Mouse (Mus musculus): ENCODE data around the gene Zar1l. TPM values are rescaled to one million over a fixed set of nuclear protein-coding genes. Genes with fewer than 3 reads are reported as not detected.

The Zar1l gene
- not detected in 2 replicates for polyA plus RNA-seq (2016; fragmentation: Nextera tagmentation; extraction: Ambion mirVana)

DNA sequence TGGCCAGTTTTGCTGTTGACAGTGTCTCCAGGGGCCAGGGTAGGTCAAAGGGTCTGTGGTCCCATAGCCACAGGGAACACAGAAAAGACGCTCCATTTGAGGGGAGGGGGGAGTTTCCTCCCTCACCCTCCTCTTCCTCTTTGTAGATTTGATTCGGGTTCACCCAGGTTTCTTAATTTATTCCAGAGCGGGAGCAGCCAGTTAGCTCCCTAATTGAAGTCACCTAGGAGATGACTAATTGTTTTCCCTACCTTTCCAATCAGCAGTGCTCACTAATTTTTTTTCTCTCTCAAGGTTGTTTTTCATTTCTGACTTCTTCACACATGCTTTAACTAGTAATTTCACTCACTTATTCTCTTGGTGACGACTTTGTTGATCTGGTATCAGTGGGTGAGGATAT is at the start of gene Zar1l:
Gene Zar1l, minus strand, starts transcription at position 101 of the 400 bp plus-strand sequence.
- Histone ChIP-seq H3K4me1 (0 out of 2 replicates have a peak, but pooled peaks cover 3% of the 10 kb centered on the region), H3K27ac (replicated peaks) (no peak within 1 kb of the TSS), H3K9ac (replicated peaks) (no peak within 1 kb of the TSS), H3K27me3 (no peaks in the 10 kb centered on the region), H3K9me3 (0 out of 2 replicates have a peak, but pooled peaks cover 3% of the 10 kb centered on the region), H3K36me3 (no peaks in the 10 kb centered on the region), H3K4me3 (no peak within 1 kb of the TSS), H3K4me2 (replicated peaks) (no peak within 1 kb of the TSS)
- ATAC-seq (ENCODE audit: low FRiP score, low read depth): no peak
- WGBS: 67% methylated on average over 4 of the region's 4 CpGs

DNA sequence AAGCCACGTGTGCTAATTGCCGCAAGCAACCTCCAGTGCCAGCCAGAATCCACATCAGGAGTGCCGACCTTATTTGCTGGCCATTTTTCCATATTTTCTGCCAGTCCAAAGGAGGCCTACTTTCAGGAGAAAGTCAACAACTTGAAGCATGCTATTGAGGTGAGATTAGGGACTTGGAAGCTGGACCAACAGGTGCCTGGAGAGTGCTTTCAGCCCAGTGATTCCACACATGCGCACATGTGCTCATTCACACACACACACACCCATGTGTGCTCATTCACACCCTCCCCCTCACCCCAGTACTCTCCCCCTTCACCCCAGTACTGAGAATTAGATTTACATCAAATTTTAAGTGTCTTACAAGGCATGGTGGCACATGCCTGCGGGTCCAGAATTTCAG is 49.0 kb upstream of the Zar1l start:
- no peak for ATAC-seq (ENCODE audit: low FRiP score, low read depth)
- no peak overlapping the region for H3K27ac ChIP-seq (replicated peaks)
- peaks cover 49% of the 10 kb centered on the region for H3K36me3 ChIP-seq
- H3K9me3 ChIP-seq: no peaks in the 10 kb centered on the region
- no peaks in the 10 kb centered on the region for H3K4me1 ChIP-seq
- 95% methylated on average over 5 of the region's 5 CpGs for WGBS
- no peak overlapping the region for H3K9ac ChIP-seq (replicated peaks)
- H3K27me3 ChIP-seq: no peaks in the 10 kb centered on the region
- H3K4me3 ChIP-seq: no peak overlapping the region
- no peak overlapping the region for H3K4me2 ChIP-seq (replicated peaks)

GRCm38 (mm10) chr5:150566226-150566625 is 48.3 kb upstream of the Zar1l start:
- 67% methylated on average over 3 of the region's 3 CpGs for WGBS
- Histone ChIP-seq H3K9me3 (no peaks in the 10 kb centered on the region), H3K4me3 (no peak overlapping the region), H3K27ac (replicated peaks) (no peak overlapping the region), H3K27me3 (no peaks in the 10 kb centered on the region), H3K36me3 (peaks cover 49% of the 10 kb centered on the region), H3K9ac (replicated peaks) (no peak overlapping the region), H3K4me1 (no peaks in the 10 kb centered on the region), H3K4me2 (replicated peaks) (no peak overlapping the region)
- ATAC-seq (ENCODE audit: low FRiP score, low read depth): no peak

DNA sequence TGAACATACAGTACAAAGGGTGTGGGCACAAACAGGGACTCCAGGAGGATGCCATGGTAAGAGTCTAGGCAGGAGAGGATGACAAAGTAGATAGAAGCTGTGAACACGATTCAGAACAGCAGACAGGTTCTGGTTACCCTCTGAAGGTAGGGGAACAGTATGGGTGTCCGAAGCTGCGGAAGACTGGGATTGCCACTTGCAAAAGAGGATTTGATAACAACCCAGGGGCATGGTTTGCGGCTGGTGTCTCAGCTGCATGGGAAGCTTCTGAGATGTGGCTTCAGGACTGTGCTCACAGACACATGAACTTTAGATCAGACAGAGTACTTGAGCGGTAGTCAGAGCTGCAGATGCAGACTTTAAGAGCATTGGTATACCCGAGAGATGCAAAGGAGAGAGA is 46.5 kb upstream of the Zar1l start:
- no peak overlapping the region for H3K4me2 ChIP-seq (replicated peaks)
- no peaks in the 10 kb centered on the region for H3K9me3 ChIP-seq
- ATAC-seq (ENCODE audit: low FRiP score, low read depth): no peak
- H3K36me3 ChIP-seq: peaks cover 44% of the 10 kb centered on the region
- H3K9ac ChIP-seq (replicated peaks): no peak overlapping the region
- H3K4me1 ChIP-seq: no peaks in the 10 kb centered on the region
- no peak overlapping the region for H3K4me3 ChIP-seq
- no peak overlapping the region for H3K27ac ChIP-seq (replicated peaks)
- 94% methylated on average over 6 of the region's 6 CpGs for WGBS
- H3K27me3 ChIP-seq: no peaks in the 10 kb centered on the region

- peaks cover 39% of the 10 kb centered on the region for H3K36me3 ChIP-seq
- no peak for ATAC-seq (ENCODE audit: low FRiP score, low read depth)
- H3K4me2 ChIP-seq (replicated peaks): no peak overlapping the region
- H3K4me3 ChIP-seq: no peak overlapping the region
- no peaks in the 10 kb centered on the region for H3K4me1 ChIP-seq
- H3K27ac ChIP-seq (replicated peaks): no peak overlapping the region
- no peaks in the 10 kb centered on the region for H3K9me3 ChIP-seq
- H3K27me3 ChIP-seq: no peaks in the 10 kb centered on the region
- WGBS: 94% methylated on average over 5 of the region's 5 CpGs
- no peak overlapping the region for H3K9ac ChIP-seq (replicated peaks)
Observed at GRCm38 (mm10) chr5:150561783-150562182, 43.8 kb upstream of the Zar1l start.

- peaks cover 38% of the 10 kb centered on the region for H3K36me3 ChIP-seq
- H3K9me3 ChIP-seq: no peaks in the 10 kb centered on the region
- no peak overlapping the region for H3K4me3 ChIP-seq
- no peak overlapping the region for H3K27ac ChIP-seq (replicated peaks)
- H3K27me3 ChIP-seq: no peaks in the 10 kb centered on the region
- no peaks in the 10 kb centered on the region for H3K4me1 ChIP-seq
- ATAC-seq (ENCODE audit: low FRiP score, low read depth): no peak
- no peak overlapping the region for H3K4me2 ChIP-seq (replicated peaks)
- no peak overlapping the region for H3K9ac ChIP-seq (replicated peaks)
Observed at GRCm38 (mm10) chr5:150561376-150561775, 43.4 kb upstream of the Zar1l start.

DNA sequence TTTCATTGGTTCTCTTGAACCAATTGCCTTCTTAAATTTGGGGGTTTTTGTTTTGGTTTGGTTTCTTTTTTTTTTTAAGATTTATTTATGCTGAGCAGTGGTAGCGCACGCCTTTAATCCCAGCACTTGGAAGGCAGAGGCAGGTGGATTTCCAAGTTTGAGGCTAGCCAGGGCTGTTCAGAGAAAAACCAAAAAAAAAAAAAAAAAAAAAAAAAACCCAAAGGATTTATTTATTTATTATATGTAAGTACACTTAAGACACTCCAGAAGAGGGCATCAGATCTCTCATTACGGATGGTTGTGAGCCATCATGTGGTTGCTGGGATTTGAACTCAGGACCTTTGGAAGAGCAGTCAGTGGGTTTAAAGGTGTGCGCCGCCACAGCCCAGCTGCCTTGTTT is 42.9 kb upstream of the Zar1l start:
- no peaks in the 10 kb centered on the region for H3K4me1 ChIP-seq
- 98% methylated on average over 5 of the region's 5 CpGs for WGBS

DNA sequence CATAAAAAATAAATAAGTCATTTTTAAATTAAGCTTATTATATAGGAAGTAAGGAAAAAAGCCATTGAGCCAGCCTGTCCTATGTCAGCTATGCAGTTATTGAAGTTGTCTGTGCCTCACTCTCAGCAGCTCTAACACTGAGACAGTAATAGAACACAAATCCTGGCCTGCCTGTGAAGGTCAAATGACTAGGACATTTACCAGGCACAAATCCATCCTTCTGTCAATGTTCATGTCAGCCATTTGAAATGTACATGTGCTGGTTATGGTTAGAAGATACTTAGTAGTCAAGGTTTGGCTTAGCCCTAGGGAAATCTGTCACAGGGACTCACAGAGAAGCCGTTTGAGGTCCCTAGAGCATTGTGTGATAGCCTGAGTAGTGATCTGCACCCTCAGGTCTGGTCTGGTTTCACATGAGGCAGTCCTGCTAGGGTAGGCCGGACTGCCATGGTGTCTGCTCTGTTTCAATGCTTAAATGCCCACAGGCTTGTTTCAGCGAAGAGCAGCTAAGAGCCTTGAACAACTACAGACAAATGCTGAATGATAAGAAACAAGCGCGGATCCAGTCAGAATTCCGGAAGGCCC is 41.6 kb upstream of the Zar1l start:
- no peaks in the 10 kb centered on the region for H3K4me1 ChIP-seq
- no peaks in the 10 kb centered on the region for H3K27me3 ChIP-seq
- H3K36me3 ChIP-seq: peaks cover 40% of the 10 kb centered on the region
- no peak for ATAC-seq (ENCODE audit: low FRiP score, low read depth)
- no peak overlapping the region for H3K4me2 ChIP-seq (replicated peaks)
- no peak overlapping the region for H3K9ac ChIP-seq (replicated peaks)
- no peaks in the 10 kb centered on the region for H3K9me3 ChIP-seq
- whole genome bisulfite sequencing: 95% methylated on average over 6 of the region's 6 CpGs
- H3K4me3 ChIP-seq: no peak overlapping the region
- H3K27ac ChIP-seq (replicated peaks): no peak overlapping the region

More for the DNA sequence above, 42.9 kb upstream of the Zar1l start:
- Histone ChIP-seq H3K4me3 (no peak overlapping the region), H3K4me2 (replicated peaks) (no peak overlapping the region), H3K9me3 (no peaks in the 10 kb centered on the region), H3K36me3 (peaks cover 39% of the 10 kb centered on the region), H3K27ac (replicated peaks) (no peak overlapping the region), H3K9ac (replicated peaks) (no peak overlapping the region), H3K27me3 (no peaks in the 10 kb centered on the region)
- ATAC-seq (ENCODE audit: low FRiP score, low read depth): no peak

GRCm38 (mm10) chr5:150551637-150552036 is 33.7 kb upstream of the Zar1l start:
- H3K36me3 ChIP-seq: peaks cover 40% of the 10 kb centered on the region
- H3K27ac ChIP-seq (replicated peaks): no peak overlapping the region
- no peak overlapping the region for H3K4me2 ChIP-seq (replicated peaks)
- no peaks in the 10 kb centered on the region for H3K4me1 ChIP-seq
- 90% methylated on average over 3 of the region's 3 CpGs for WGBS
- H3K9ac ChIP-seq (replicated peaks): no peak overlapping the region
- no peak for ATAC-seq (ENCODE audit: low FRiP score, low read depth)
- no peaks in the 10 kb centered on the region for H3K27me3 ChIP-seq
- H3K9me3 ChIP-seq: no peaks in the 10 kb centered on the region
- H3K4me3 ChIP-seq: no peak overlapping the region

GRCm38 (mm10) chr5:150543184-150543583 is 25.2 kb upstream of the Zar1l start:
- H3K9ac ChIP-seq (replicated peaks): no peak overlapping the region
- H3K4me2 ChIP-seq (replicated peaks): no peak overlapping the region
- no peaks in the 10 kb centered on the region for H3K4me1 ChIP-seq
- WGBS: 90% methylated on average over 2 of the region's 2 CpGs
- H3K27ac ChIP-seq (replicated peaks): no peak overlapping the region
- H3K4me3 ChIP-seq: no peak overlapping the region
- H3K36me3 ChIP-seq: peaks cover 25% of the 10 kb centered on the region
- H3K9me3 ChIP-seq: no peaks in the 10 kb centered on the region
- no peaks in the 10 kb centered on the region for H3K27me3 ChIP-seq
- no peak for ATAC-seq (ENCODE audit: low FRiP score, low read depth)

DNA sequence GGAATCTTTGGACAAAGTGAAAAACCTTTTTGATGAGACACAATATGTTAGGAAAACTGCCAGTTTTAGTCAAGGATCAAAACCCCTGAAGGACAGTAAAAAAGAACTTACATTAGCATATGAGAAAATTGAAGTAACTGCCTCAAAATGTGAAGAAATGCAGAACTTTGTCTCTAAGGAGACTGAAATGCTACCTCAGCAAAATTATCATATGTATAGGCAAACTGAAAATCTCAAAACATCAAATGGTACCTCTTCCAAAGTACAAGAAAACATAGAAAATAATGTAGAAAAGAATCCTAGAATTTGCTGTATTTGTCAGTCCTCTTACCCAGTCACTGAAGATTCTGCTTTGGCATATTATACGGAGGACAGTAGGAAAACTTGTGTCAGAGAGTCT is 23.3 kb upstream of the Zar1l start:
- H3K4me3 ChIP-seq: no peak overlapping the region
- H3K4me1 ChIP-seq: no peaks in the 10 kb centered on the region
- H3K4me2 ChIP-seq (replicated peaks): no peak overlapping the region
- no peak for ATAC-seq (ENCODE audit: low FRiP score, low read depth)
- no peaks in the 10 kb centered on the region for H3K27me3 ChIP-seq
- no peaks in the 10 kb centered on the region for H3K9me3 ChIP-seq
- H3K9ac ChIP-seq (replicated peaks): no peak overlapping the region
- H3K36me3 ChIP-seq: peaks cover 43% of the 10 kb centered on the region
- no peak overlapping the region for H3K27ac ChIP-seq (replicated peaks)
- WGBS: 98% methylated on average over 1 of the region's 1 CpGs

DNA sequence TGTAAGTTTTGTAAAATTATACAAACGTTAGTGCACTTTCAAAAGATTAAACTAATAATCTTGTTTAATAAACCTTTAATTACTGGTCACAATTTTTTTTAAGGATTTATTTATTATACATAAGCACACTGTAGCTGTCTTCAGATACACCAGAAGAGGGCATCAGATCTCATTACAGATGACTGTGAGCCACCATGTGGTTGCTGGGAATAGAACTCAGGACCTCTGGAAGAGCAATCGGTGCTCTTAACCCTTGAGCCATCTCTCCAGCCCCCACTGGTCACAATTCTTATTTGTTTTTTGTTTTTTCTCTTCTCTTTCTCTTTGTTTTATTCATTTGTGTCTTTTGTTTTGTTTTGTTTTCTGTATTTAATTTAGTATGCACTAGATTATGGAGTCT is 7.3 kb upstream of the Zar1l start:
- no peaks in the 10 kb centered on the region for H3K9me3 ChIP-seq
- no peaks in the 10 kb centered on the region for H3K27me3 ChIP-seq
- no peak overlapping the region for H3K9ac ChIP-seq (replicated peaks)
- H3K4me2 ChIP-seq (replicated peaks): no peak overlapping the region
- H3K4me1 ChIP-seq: peaks cover 11% of the 10 kb centered on the region
- no peaks in the 10 kb centered on the region for H3K36me3 ChIP-seq
- ATAC-seq (ENCODE audit: low FRiP score, low read depth): no peak
- H3K4me3 ChIP-seq: no peak overlapping the region
- 85% methylated on average over 2 of the region's 2 CpGs for WGBS
- H3K27ac ChIP-seq (replicated peaks): no peak overlapping the region

DNA sequence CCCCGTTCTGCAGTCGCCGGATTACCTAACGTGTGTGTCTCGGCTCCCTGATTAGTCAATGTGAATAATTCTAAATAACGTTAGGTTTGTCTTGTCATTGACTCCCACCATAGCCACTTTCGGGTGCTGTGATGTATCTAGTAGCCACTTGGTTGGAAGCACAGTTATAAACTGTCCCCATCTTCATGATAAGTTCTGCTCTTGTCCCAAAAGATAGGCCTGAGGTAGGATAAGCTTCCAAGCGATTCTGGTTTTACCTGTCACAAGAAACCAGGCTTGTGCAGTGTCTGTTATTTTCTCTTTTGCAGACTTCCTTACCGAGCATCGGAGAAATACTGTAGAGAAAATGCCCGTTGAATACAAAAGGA is 4.9 kb upstream of the Zar1l start:
- Histone ChIP-seq H3K9ac (replicated peaks) (peak overlapping the region; percentile 84), H3K9me3 (no peaks in the 10 kb centered on the region), H3K27ac (replicated peaks) (peak overlapping the region; percentile 63), H3K4me2 (replicated peaks) (peak overlapping the region; percentile 71), H3K36me3 (no peaks in the 10 kb centered on the region), H3K27me3 (no peaks in the 10 kb centered on the region), H3K4me1 (peaks cover 11% of the 10 kb centered on the region), H3K4me3 (peak overlapping the region; percentile 82)
- no peak for ATAC-seq (ENCODE audit: low FRiP score, low read depth)
- WGBS: 8% methylated on average over 11 of the region's 11 CpGs
